Mouse (Mus musculus) adrenal gland, adult 2 months (tissue): ENCODE data around the gene Gcdh. TPM values are rescaled to one million over a fixed set of nuclear protein-coding genes. Genes with fewer than 3 reads are reported as not detected.
A peak's percentile ranks its signal among the peaks of the same experiment; 100 is the strongest.
"Not testable (repeated sequence)": the region's sequence is repeated elsewhere in the genome, so short reads cannot be mapped to it uniquely, and the experiment has no call there.

Experiments
- DNase-seq: peaks from one replicate; pipeline ENCODE4 v3.0.0; 2021
- polyA plus RNA-seq: library from polyadenylated mRNA; depleted of rRNA; stranded (reverse); fragments of >200 nt; gene quantifications from 2 replicates; pipeline ENCODE4 v1.2.3, GENCODE M21; 2012
- total RNA-seq, 2 experiments: library from RNA; stranded (reverse); gene quantifications; 2 replicates each; pipeline ENCODE4 v1.2.3; 2021

Gene Gcdh
- total and polyA plus RNA-seq, 3 experiments, result 50.1 to 657 (median 59.0) TPM

- DNase-seq, result no peak
Observed at GRCm38 (mm10) chr8:84910551-84910950, 16.8 kb upstream of the Gcdh start.

GRCm38 (mm10) chr8:84909949-84910348 is 16.2 kb upstream of the Gcdh start:
- no peak for DNase-seq

- no peak for DNase-seq
Observed at GRCm38 (mm10) chr8:84909162-84909767, 15.5 kb upstream of the Gcdh start.

DNA sequence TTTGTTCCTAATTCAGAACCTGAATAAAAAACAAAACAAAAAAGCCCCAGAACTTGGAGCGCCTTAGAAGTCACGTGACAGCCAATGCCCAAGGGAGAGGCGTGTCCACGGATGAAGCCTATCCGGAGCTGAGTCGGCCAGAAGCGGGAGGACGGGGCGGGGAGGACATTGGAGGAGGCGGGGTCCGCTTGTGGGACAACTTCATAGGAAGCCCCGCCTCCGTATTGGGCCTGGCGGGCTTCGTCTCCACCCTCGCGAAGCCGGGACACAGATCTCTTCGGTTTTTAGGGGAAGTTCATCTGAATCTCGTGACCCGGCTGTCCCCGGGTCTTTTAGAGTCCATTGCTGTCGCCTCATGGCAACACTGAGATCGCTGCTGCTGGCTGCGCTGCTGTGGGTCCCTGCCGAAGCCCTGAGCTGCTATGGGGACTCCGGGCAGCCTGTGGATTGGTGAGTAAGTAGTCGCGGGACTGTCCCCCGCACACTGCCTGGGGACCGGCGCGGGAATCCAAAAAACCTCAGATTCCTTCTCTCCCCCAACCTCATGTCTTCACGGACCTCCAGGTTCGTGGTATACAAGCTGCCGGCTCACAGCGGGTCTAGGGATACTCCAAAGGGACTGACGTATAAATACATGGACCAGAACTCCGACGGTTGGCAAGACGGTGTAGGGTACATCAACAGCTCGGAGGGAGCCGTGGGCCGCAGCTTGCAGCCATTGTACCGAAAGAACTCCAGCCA is 14.9 kb upstream of the Gcdh start, which contains the start of gene Dnase2a:
Dnase2a (plus strand) TSS at position 140 of the 741 bp plus-strand sequence.
- DNase-seq, result peak; percentile 97

DNA sequence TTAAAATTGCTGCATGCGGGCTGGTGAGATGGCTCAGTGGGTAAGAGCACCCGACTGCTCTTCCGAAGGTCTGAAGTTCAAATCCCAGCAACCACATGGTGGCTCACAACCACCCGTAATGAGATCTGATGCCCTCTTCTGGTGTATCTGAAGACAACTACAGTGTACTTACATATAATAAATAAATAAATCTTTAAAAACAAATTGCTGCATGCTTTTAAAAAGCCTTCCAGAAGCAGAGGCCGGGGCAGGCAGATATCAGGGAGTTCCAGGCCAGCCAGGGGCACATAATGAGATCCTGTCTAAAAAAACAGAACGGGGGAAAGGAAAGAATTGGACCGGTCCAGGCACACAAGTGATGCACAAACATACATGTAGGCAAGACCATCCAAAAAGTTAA is 14.3 kb upstream of the Gcdh start:
- not testable (repeated sequence) for DNase-seq

DNA sequence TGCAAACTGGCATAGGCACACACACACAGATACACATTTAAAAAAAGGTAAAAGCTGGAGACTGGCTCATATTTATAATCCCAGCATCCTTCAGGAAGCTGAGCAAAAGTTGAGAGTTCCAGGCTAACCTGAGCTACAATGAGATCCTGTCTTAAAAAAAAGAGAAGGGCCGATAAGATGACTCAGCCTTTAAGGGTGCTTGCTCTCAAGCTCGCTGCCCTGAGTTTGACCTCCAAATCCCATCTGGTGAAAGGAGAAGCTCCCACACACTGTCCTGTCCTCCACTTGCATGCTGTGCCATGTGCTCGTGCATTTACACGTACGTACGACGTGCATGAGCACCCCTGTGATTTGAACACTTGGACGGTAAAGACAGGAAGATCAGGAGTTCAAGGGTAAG is 13.8 kb upstream of the Gcdh start:
- DNase-seq, result no peak

- no peak for DNase-seq
Observed at GRCm38 (mm10) chr8:84907037-84907436, 13.3 kb upstream of the Gcdh start.

GRCm38 (mm10) chr8:84904351-84904750 is 10.6 kb upstream of the Gcdh start:
- no peak for DNase-seq

GRCm38 (mm10) chr8:84902920-84903661 is 9.4 kb upstream of the Gcdh start:
- DNase-seq, result peak; percentile 94

- DNase-seq, result no peak
Observed at GRCm38 (mm10) chr8:84902367-84902919, 8.7 kb upstream of the Gcdh start.

DNA sequence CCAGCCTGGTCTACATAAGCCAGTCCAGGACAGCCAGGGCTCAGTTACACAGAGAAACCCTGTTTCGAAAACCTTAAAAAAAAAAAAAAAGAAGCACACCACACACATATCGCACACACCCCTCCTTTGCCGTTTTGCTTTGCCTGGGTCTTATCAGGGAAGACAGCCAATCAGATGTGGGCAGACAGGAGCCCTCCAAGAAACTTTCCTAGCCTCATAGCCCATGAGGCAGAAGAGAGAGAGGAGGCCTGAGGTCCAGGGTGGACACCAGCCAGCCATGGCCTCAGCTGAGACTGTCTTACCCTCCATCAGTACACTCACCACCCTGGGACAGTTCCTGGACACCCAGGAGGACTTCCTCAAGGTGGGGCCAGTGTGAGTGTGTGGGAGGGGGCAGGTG is 8.0 kb upstream of the Gcdh start, which contains the start of gene Klf1:
Klf1 (plus strand) TSS at position 177 of the 400 bp plus-strand sequence.
- DNase-seq, result no peak

DNA sequence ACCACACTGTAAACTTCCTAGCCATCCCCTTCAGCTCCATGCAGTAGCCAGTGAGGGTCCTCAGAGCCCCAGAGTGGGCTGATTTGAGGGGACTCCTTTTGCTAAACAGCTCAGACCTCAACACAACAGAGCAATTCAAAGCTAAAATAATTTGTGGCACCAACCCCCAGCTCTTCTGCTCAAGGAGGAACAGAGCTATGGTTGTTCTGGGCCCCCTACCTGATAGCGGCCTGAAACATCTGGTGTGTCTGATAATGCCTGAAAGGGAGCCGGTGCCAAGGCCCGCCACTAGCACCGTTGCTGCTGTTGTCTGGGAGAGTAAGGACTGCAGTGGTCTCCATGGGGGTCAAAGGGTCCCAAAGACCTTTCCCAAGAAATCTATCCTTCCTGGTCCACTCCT is 7.3 kb upstream of the Gcdh start:
- DNase-seq, result no peak

GRCm38 (mm10) chr8:84895963-84896362 is 2.2 kb upstream of the Gcdh start:
- DNase-seq, result no peak

GRCm38 (mm10) chr8:84892993-84893708 is 570 bp downstream of the Gcdh start:
- no peak for DNase-seq

GRCm38 (mm10) chr8:84889141-84889540 is 4.6 kb downstream of the Gcdh start:
- DNase-seq, result no peak

DNA sequence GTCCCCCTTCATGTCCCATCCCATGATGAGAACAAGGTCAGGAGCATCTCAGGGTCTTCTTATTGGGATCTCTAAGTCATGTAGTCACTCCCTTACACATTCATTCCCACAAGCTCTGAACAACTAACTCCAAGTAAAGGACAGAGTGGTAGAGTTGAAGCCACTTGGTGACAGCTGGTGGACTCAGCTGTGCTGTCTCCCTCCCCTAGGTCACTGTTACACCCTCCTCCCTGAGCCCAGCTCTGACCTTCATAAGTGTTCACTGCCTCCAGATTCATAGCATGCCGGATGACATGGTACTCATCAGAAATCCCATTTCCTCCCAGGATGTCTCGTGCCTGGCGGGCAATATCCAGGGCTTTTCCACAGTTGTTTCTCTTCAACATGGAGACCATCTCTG is 5.4 kb downstream of the Gcdh start:
- DNase-seq, result no peak

DNA sequence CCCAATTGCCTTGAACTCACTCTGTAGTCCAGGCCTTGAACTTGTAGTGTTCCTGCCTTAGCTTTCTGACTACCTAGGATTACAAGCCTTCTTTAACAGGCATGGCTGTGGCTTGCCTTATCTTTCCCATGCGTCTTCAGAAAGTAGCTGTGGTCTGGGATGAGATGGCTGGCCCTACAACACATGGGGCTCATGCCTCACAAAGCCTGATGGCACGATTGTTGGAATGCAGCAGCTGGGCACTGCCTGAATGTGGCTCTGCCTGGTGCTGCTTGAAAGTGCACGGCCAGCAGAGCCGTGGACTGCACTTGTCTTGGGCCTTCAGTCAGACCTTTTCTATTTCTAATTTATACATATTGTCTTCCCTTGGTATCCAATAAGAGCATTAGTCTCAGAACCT is 9.0 kb downstream of the Gcdh start:
- DNase-seq, result no peak

DNA sequence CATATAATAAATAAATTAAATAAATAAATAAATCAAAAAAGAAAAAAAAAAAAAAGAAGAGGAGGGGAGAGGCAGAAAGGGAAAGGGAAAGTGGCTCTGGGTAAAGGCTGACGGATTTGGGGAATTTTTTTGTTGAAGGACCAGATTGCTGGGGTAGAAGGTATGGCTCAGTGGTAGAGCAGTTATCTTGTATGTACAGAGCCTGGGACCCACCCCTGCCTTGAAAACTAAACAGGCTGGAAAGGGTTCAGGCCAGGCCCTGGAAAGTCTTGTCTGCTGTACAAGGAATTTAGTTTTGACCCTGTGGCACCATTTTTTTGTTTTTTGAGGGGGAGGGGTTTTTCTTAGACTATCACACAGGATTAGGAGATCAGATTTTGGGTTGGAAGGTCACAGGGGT is 14.8 kb downstream of the Gcdh start:
- DNase-seq, result no peak

DNA sequence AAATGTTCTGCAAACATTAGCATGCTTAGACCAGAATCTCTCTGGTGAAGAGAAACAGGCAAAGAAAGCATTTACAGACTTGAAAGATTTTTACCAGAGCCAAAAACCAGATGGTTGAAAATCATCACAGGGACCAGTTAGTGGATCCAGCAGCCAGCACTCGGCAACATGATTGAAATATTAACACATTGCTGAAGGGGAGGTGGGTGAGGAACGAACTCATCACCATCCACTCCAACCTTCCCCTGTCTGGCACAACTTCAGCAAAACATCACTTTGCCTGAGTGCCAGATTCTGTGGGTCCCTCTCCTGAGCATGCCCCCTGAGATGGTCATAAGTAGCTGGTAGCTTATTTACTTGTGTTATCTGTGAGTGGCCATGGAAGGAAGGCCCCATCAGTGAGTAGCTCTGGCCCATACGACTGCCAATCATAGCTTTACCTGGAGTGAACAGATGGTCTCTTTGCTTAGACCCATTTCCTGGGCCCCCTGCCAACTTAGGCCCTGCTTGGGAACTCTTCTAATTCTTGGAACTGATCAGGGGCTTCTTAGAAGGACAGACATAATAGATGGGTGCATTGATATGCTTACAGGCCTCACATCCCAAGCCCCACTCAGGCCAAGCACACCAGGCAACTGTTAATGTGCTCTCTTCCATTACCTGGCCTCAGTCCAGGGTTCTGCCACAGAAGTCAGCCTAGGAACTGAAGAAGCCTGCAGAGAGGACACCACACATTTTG is 16.3 kb downstream of the Gcdh start:
- DNase-seq, result no peak

DNA sequence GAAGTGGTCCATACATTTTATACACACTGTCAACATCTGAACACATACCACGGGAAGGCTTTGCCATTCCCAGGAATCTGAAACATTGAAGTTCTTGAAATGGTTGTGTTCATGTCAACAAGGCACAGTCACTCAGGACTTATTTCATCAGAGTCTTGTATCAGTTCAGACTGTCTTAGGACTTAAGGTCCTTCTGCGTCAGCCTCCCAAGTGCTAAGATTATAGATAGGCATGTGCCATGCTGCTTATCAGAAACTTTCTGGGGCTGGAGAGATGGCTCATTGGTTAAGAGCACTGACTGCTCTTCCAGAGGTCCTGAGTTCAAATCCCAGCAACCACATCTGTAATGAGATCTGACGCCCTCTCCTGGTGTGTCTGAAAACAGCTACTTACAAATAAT is 19.4 kb downstream of the Gcdh start:
- DNase-seq, result no peak

- DNase-seq, result no peak
Observed at GRCm38 (mm10) chr8:84873016-84873415, 20.7 kb downstream of the Gcdh start.
